Mouse (Mus musculus) cerebellum, adult 2 months (tissue): Measurements from ENCODE around the gene Trim31.

Experiments used
- CTCF ChIP-seq: fragments of 200-500 bp; IDR thresholded peaks from 2 replicates; pipeline ENCODE4 v1.5.1; 2011; ENCODE audit warnings: low read depth, mild to moderate bottlenecking, control low read depth, low read length, moderate library complexity, borderline replicate concordance; ENCODE audit not compliant: insufficient read depth
- POLR2A ChIP-seq: fragments of 200-500 bp; IDR thresholded peaks from 2 replicates; pipeline ENCODE4 v1.6.1; 2011; ENCODE audit warnings: low read length, control low read depth, borderline replicate concordance; ENCODE audit not compliant: insufficient read depth

DNA sequence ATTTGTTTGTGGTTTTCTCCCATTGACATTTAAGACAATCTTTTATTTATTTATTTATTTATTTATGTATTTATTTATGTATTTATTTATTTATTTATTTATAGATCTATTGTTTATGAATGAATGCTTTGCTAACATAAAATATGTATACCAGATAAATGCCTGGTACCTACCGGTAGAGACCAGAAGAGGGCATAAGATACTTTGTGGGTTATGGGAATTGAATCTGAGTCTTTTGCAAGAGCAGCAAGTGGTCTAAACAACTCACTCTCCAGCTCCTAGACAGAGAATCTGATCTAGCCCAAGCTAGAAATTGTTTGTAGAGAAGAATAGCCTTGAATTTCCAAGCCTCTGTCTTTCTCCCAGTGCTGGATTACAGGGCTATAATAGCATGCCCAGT lies 2.8 kb downstream of the Trim31 start:
- TF ChIP-seq CTCF (no peak), POLR2A (no peak)
